Mouse (Mus musculus): ENCODE results near the gene Ampd2.

Gene Ampd2

GRCm38 (mm10) chr3:108094976-108095760 is 8.7 kb upstream of the Ampd2 start:
- DNase-seq: no peak

- DNase-seq: peak in 1 of 2 experiments; percentile 45
These were observed 7.7 kb upstream of the Ampd2 start for GRCm38 (mm10) chr3:108094146-108094545.

- no peak for DNase-seq
These were observed 6.9 kb upstream of the Ampd2 start for GRCm38 (mm10) chr3:108093306-108093705.

GRCm38 (mm10) chr3:108092536-108093115 is 6.2 kb upstream of the Ampd2 start, which contains the start of gene Gnat2:
Gene Gnat2, plus strand, starts transcription at chr3:108092789.
- no peak for DNase-seq

- DNase-seq: no peak
These were observed 5.6 kb upstream of the Ampd2 start for GRCm38 (mm10) chr3:108092030-108092429.

GRCm38 (mm10) chr3:108090561-108090960 is 4.1 kb upstream of the Ampd2 start:
- no peak for DNase-seq

- no peak for DNase-seq
These were observed 3.5 kb upstream of the Ampd2 start for GRCm38 (mm10) chr3:108089916-108090315.

GRCm38 (mm10) chr3:108088842-108089380 is 2.5 kb upstream of the Ampd2 start:
- no peak for DNase-seq

GRCm38 (mm10) chr3:108087329-108087728 is 878 bp upstream of the Ampd2 start:
- DNase-seq: no peak

GRCm38 (mm10) chr3:108085721-108086469 is 556 bp downstream of the Ampd2 start:
- peak; percentile 74 to 76 for DNase-seq

GRCm38 (mm10) chr3:108085281-108085720 is 1.1 kb downstream of the Ampd2 start:
- peak; percentile 95 to 98 for DNase-seq

GRCm38 (mm10) chr3:108084767-108085270 is 1.6 kb downstream of the Ampd2 start:
- DNase-seq: no peak

- peak; percentile 73 to 75 for DNase-seq
These were observed 2.5 kb downstream of the Ampd2 start for GRCm38 (mm10) chr3:108083904-108084407.

- no peak for DNase-seq
These were observed 3.3 kb downstream of the Ampd2 start for GRCm38 (mm10) chr3:108083161-108083560.

GRCm38 (mm10) chr3:108082251-108082875 is 4.1 kb downstream of the Ampd2 start:
- DNase-seq: peak in 1 of 2 experiments; percentile 37

- DNase-seq: no peak
These were observed 4.8 kb downstream of the Ampd2 start for GRCm38 (mm10) chr3:108081681-108082080.

GRCm38 (mm10) chr3:108076836-108077235 is 9.6 kb downstream of the Ampd2 start:
- DNase-seq: no peak

GRCm38 (mm10) chr3:108072983-108073569 is 13.4 kb downstream of the Ampd2 start:
- peak; percentile 52 to 68 for DNase-seq

GRCm38 (mm10) chr3:108070295-108071293 is 15.9 kb downstream of the Ampd2 start:
- DNase-seq: peak; percentile 76 to 80

- DNase-seq: no peak
These were observed 17.1 kb downstream of the Ampd2 start for GRCm38 (mm10) chr3:108069231-108069870.
